8 mouse cellular contexts compared by ENCODE assay signal in genomic region chr3:26333239-26333811, GRCm38 (mm10). TPM values are rescaled to one million over a fixed set of nuclear protein-coding genes. Genes with fewer than 3 reads are reported as not detected.
DNase-seq lines count a peak whose midpoint lies in the region; ATAC-seq and TF ChIP-seq lines count a peak whose summit lies in the region.

No protein-coding gene starts in this region.

- no peak for TF ChIP-seq CTCF in hindbrain, postnatal 0 days (IDR thresholded peaks at IDR 0.05; ENCODE audit: low read depth)

- H3K36me3 ChIP-seq in embryonic facial prominence, embryonic 11.5 days (replicated peaks; ENCODE audit: control insufficient read depth, insufficient read depth, low read depth, low read length), result no peaks in the 10 kb centered on the region
- no peaks in the 10 kb centered on the region for H3K36me3 ChIP-seq in hindbrain, postnatal 0 days (ENCODE audit: insufficient read depth, low read length)

- H3K27ac ChIP-seq in embryonic facial prominence, embryonic 11.5 days (replicated peaks; ENCODE audit: low read depth, low read length), result no peak overlapping the region
- peak overlapping the region; percentile 26; the same call in 1 of the 2 replicates for H3K27ac ChIP-seq in hindbrain, postnatal 0 days

- peak overlapping the region; percentile 56 for H3K9ac ChIP-seq in embryonic facial prominence, embryonic 11.5 days (replicated peaks; ENCODE audit: low read length)
- H3K9ac ChIP-seq in hindbrain, postnatal 0 days (replicated peaks; ENCODE audit: low read length), result peak overlapping the region; percentile 76

- WGBS in embryonic facial prominence, embryonic 11.5 days, result under 1% methylated on average over 38 of the region's 41 CpGs
- WGBS in hindbrain, postnatal 0 days, result under 1% methylated on average over 39 of the region's 41 CpGs

- ATAC-seq in embryonic facial prominence, embryonic 11.5 days (replicated peaks; ENCODE audit: insufficient number of reproducible peaks, low FRiP score, low TSS enrichment, low read depth), result peak; percentile 53
- ATAC-seq in hindbrain, postnatal 0 days, result peak; percentile 73
- no peak for ATAC-seq in erythroblast, adult 5-6 weeks (replicated peaks; ENCODE audit: low FRiP score, poor library complexity, severe bottlenecking)

- peak; percentile 56 for DNase-seq in layer of hippocampus, adult 11-12 months (ENCODE audit: low spot score)
- DNase-seq in layer of hippocampus, adult 9-10 months (ENCODE audit: low spot score), result no peak
- peak; percentile 66 for DNase-seq in embryonic facial prominence, embryonic 11.5 days (ENCODE audit: low spot score)
- peak; percentile 78 for DNase-seq in hindbrain, postnatal 0 days (ENCODE audit: low spot score)
- DNase-seq in liver, result peak; percentile 6
- peak; percentile 70 for DNase-seq in right cerebral cortex, postnatal 14 days
- no peak for DNase-seq in thymus, postnatal 0 days (ENCODE audit: low spot score)

- H3K4me1 ChIP-seq in embryonic facial prominence, embryonic 11.5 days (ENCODE audit: control insufficient read depth, insufficient read depth, low read length), result no peaks in the 10 kb centered on the region; the same call in 1 of the 2 replicates
- H3K4me1 ChIP-seq in hindbrain, postnatal 0 days (ENCODE audit: insufficient read depth, low read length), result no peaks in the 10 kb centered on the region

- peak overlapping the region; percentile 51 for H3K4me3 ChIP-seq in embryonic facial prominence, embryonic 11.5 days (ENCODE audit: low read depth, low read length)
- H3K4me3 ChIP-seq in hindbrain, postnatal 0 days (ENCODE audit: low read length), result peak overlapping the region; percentile 80

- H3K27me3 ChIP-seq in embryonic facial prominence, embryonic 11.5 days (ENCODE audit: control insufficient read depth, insufficient read depth, low read length), result peaks cover 8% of the 10 kb centered on the region
- no peaks in the 10 kb centered on the region for H3K27me3 ChIP-seq in hindbrain, postnatal 0 days (ENCODE audit: insufficient read depth, low read length)

- peak overlapping the region; percentile 91 for H3K4me2 ChIP-seq in embryonic facial prominence, embryonic 11.5 days (ENCODE audit: low read depth, low read length)
- peak overlapping the region; percentile 89 for H3K4me2 ChIP-seq in hindbrain, postnatal 0 days (ENCODE audit: low read depth, low read length)

- H3K9me3 ChIP-seq in embryonic facial prominence, embryonic 11.5 days (replicated peaks; ENCODE audit: control insufficient read depth, low read length), result no peaks in the 10 kb centered on the region
- H3K9me3 ChIP-seq in hindbrain, postnatal 0 days (ENCODE audit: low read length), result no peaks in the 10 kb centered on the region

RNA-seq across cellular contexts. Expression of gene Nlgn1, which starts 1.1 kb away (rescaled TPM):
- polyA plus RNA-seq in embryonic facial prominence, embryonic 11.5 days (2014; fragmentation: Nextera tagmentation; extraction: Ambion mirVana), result 1.9 and 2.7 TPM in 2 replicates
- 59.8 and 61.5 TPM in 2 replicates for total RNA-seq in hindbrain, postnatal 0 days (2014; rRNA removed)
- 24.7 and 28.4 TPM in 2 replicates for polyA plus RNA-seq in hindbrain, postnatal 0 days (2015; fragmentation: Nextera tagmentation; extraction: Ambion mirVana)
- 2.3 and 3.0 TPM in 2 replicates for polyA plus RNA-seq in thymus, postnatal 0 days (2015; fragmentation: Nextera tagmentation; extraction: Ambion mirVana)
- not detected in 2 replicates for total RNA-seq in erythroblast, adult 5-6 weeks (2015; ENCODE audit: low replicate concordance)
- not detected in 2 replicates for total RNA-seq in erythroblast, adult 5-6 weeks (2017; ENCODE audit: low replicate concordance)

Comparison
In these comparisons a context has a peak if more than half of its experiments do, and no peak if none do; other contexts are left out.
1. DNase-seq: peak in layer of hippocampus, adult 11-12 months (single experiment), embryonic facial prominence, embryonic 11.5 days (single experiment), hindbrain, postnatal 0 days (single experiment), liver (single experiment) and right cerebral cortex, postnatal 14 days (single experiment); none in layer of hippocampus, adult 9-10 months (single experiment) and thymus, postnatal 0 days (single experiment).